Mouse (Mus musculus): ENCODE data around the gene Focad. TPM values are rescaled to one million over a fixed set of nuclear protein-coding genes. Genes with fewer than 3 reads are reported as not detected.

Focad gene
- polyA plus RNA-seq, 1 experiment from 2014 or later = 20.8 TPM

DNA sequence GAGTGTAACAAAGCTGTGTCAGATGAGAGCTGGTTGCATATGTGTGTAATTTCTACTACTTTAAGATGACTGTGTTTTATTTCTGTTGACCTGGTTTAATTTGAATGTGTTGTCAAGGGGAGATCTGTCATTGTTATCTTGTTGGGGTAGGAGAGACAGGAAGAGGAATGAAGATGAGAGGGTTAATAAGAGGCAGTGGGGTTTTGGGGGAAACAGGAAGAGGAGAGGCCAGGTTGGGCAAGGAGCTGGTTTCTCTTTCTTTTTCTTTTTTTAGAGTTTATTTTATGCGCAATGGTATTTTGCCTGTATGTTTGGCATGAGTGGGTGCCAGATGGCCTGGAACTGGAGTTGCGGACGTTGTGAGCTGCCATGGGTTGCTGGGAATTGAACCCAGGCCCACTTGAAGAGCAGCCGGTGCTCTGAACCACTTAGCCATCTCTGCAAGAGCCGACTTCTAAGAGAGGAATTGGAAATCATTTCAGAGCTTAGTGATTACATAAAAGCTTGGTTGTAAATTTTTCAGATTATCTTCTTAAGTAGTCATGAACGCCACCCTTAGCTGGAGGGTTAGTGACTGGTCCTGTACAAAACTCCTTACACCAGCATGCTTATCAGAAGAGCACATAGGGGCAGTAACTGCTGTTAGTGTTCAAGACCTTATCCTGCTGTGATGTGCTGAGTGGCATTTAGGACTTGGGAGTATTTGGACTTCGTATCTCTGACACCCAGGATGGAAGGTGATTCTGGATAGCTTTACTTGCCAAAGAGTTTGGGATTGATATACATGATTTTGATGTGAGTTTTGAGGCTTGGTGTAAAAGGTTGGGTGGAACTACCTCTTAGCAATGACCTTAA lies 72.8 kb downstream of the Focad start:
- H3K4me3 ChIP-seq (ENCODE audit: low read depth, low read length) = no peak overlapping the region
- WGBS = 80% methylated on average over 7 of the region's 7 CpGs

DNA sequence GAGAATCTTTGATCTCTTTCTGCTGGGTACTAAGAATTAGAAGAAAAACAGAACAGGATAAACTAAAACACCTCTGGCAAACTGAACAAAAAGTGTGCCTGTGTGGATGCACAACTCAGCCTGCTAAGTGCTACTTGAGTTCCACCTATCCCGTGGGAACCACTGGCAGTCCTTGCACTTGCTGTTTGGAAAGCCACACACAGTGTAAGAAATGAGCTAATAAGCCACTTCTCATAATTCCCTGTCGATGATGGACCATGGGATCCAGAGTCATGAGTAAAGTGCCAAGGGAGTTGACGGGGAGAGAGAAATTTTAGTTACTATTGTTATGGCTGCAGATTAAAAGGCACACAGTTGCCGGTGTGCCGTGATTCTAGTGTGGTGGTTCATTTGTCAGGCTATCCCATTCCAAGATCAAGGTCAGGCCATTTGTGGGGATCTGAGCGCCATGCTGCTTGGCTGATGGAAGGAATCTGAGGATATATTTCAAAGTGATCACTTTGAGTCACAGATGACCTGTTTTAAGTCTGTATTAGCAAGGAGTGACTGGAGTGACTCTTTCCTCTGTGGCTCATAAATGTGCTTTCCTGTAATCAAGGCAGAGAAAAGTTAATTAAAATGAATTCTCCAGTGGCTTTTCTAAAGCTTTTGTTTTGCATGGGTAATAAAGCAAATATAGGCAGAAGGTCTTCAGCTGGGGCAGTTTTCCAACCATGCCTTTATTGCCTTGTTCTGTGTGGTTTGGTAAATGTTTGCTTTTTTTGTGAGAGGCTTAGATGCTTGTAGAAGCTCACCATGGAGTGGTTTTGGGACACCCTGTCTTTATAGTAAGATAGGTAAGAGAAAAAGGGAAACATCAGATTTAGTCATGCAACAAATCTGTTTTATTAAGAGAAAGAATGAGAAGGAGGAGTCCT lies 80.9 kb downstream of the Focad start:
- Histone ChIP-seq H3K36me3 (ENCODE audit: insufficient read depth) (no peaks in the 10 kb centered on the region), H3K4me3 (ENCODE audit: low read depth, low read length) (no peak overlapping the region), H3K27me3 (ENCODE audit: insufficient read depth, low read length) (no peaks in the 10 kb centered on the region), H3K4me2 (no peak overlapping the region), H3K9me3 (ENCODE audit: low read depth, low read length) (no peaks in the 10 kb centered on the region), H3K4me1 (ENCODE audit: insufficient read depth) (no peaks in the 10 kb centered on the region), H3K27ac (ENCODE audit: low read depth) (no peak overlapping the region), H3K9ac (no peak overlapping the region)
- WGBS = 66% methylated on average over 6 of the region's 6 CpGs
- no peak for DNase-seq
- no peak for TF ChIP-seq CTCF (IDR thresholded peaks at IDR 0.05; ENCODE audit: low read depth)
- no peak for ATAC-seq (ENCODE audit: insufficient read depth)

More for the DNA sequence above, 72.8 kb downstream of the Focad start:
- Histone ChIP-seq H3K27me3 (ENCODE audit: insufficient read depth, low read length) (no peaks in the 10 kb centered on the region), H3K9ac (no peak overlapping the region), H3K27ac (ENCODE audit: low read depth) (no peak overlapping the region), H3K4me1 (ENCODE audit: insufficient read depth) (no peaks in the 10 kb centered on the region), H3K9me3 (ENCODE audit: low read depth, low read length) (no peaks in the 10 kb centered on the region), H3K4me2 (no peak overlapping the region), H3K36me3 (ENCODE audit: insufficient read depth) (no peaks in the 10 kb centered on the region)
- no peak for ATAC-seq (ENCODE audit: insufficient read depth)
- no peak for TF ChIP-seq CTCF (IDR thresholded peaks at IDR 0.05; ENCODE audit: low read depth)
- no peak for DNase-seq

DNA sequence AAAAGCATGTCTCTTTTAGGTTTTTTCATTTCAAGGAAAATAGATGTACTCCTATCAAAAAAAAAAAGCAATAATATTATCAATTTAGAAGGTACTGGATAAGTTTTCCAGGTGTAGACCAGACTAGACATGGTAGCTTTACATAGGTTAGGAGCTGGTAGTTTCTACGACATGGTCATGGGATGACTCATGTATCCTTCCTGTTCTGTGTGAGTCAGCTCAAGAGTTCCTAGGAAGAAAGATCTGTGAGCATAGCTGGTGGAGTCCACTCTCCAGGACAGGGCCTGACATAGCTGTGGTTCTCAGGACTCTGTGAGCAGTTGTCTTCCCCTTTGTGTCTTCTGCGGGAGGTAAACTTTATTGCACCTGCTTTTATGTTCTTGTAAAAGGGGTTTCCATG lies 84.9 kb downstream of the Focad start:
- WGBS = 85% methylated on average over 2 of the region's 2 CpGs
- H3K27me3 ChIP-seq (ENCODE audit: insufficient read depth, low read length) = no peaks in the 10 kb centered on the region

DNA sequence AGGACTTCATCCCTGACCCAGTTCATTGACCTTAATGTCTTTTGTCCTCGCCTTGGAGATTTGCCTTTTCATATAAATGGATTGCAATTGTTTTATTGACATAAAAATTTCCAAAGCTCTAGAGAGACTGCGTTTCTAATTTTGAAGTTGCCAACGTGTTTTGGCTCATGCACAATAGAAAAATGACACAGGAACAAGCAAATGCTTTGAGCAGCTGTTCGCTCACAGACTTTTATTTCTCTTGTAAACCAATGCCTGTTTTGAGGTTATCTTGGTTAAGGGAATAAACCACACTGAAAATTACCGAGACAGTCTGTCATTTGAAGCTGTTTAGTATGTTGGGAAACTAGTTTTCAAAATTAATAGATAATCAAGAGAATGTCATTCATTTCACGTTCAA lies 89.9 kb downstream of the Focad start:
- TF ChIP-seq CTCF (IDR thresholded peaks at IDR 0.05; ENCODE audit: low read depth) = no peak
- Histone ChIP-seq H3K4me3 (ENCODE audit: low read depth, low read length) (no peak overlapping the region), H3K9me3 (ENCODE audit: low read depth, low read length) (no peaks in the 10 kb centered on the region), H3K27me3 (ENCODE audit: insufficient read depth, low read length) (no peaks in the 10 kb centered on the region), H3K4me2 (no peak overlapping the region), H3K9ac (no peak overlapping the region), H3K27ac (ENCODE audit: low read depth) (no peak overlapping the region), H3K4me1 (ENCODE audit: insufficient read depth) (no peaks in the 10 kb centered on the region), H3K36me3 (ENCODE audit: insufficient read depth) (no peaks in the 10 kb centered on the region)
- ATAC-seq (ENCODE audit: insufficient read depth) (no peak), DNase-seq (no peak)
- 60% methylated on average over 6 of the region's 6 CpGs for WGBS

More for the DNA sequence above, 84.9 kb downstream of the Focad start:
- ATAC-seq (ENCODE audit: insufficient read depth) (no peak), DNase-seq (no peak)
- no peak for TF ChIP-seq CTCF (IDR thresholded peaks at IDR 0.05; ENCODE audit: low read depth)
- no peak overlapping the region for H3K27ac ChIP-seq (ENCODE audit: low read depth)
- H3K9me3 ChIP-seq (ENCODE audit: low read depth, low read length) = no peaks in the 10 kb centered on the region
- H3K36me3 ChIP-seq (ENCODE audit: insufficient read depth) = no peaks in the 10 kb centered on the region
- H3K4me3 ChIP-seq (ENCODE audit: low read depth, low read length) = no peak overlapping the region
- no peaks in the 10 kb centered on the region for H3K4me1 ChIP-seq (ENCODE audit: insufficient read depth)
- no peak overlapping the region for H3K4me2 ChIP-seq
- H3K9ac ChIP-seq = no peak overlapping the region

DNA sequence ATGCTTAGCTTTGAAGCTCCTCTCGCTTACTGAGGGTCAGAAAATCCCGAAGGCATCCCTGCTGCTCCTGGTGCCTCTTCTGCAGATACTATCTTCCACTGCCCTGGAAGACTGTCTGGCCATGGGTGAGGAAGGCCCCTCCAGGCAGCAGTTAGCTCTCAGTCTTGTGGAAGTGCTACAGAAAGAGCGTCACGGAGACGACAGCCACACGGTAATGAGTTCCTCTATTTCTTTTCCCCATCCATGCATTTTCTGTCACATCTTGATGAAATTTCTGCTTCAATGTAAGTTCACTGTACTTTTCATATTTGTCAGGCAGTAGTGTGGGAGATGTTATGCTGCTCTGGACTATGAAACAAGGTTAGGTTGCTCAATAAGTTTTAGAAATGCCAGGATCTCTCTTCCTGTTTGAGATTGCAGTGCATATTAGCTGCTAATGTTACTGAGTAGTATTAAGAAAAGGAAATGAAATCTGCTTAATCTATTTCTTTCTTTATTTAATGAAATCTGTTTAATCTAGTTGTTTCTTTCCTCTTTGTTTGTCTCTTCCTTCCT lies 91.5 kb downstream of the Focad start:
- ATAC-seq (ENCODE audit: insufficient read depth) = no peak
- no peaks in the 10 kb centered on the region for H3K36me3 ChIP-seq (ENCODE audit: insufficient read depth)
- H3K4me1 ChIP-seq (ENCODE audit: insufficient read depth) = no peaks in the 10 kb centered on the region
- TF ChIP-seq CTCF (IDR thresholded peaks at IDR 0.05; ENCODE audit: low read depth) = no peak
- no peak overlapping the region for H3K4me2 ChIP-seq
- 68% methylated on average over 6 of the region's 6 CpGs for WGBS
- no peaks in the 10 kb centered on the region for H3K27me3 ChIP-seq (ENCODE audit: insufficient read depth, low read length)
- H3K27ac ChIP-seq (ENCODE audit: low read depth) = no peak overlapping the region
- H3K9ac ChIP-seq = no peak overlapping the region
- no peak for DNase-seq
- H3K4me3 ChIP-seq (ENCODE audit: low read depth, low read length) = no peak overlapping the region
- no peaks in the 10 kb centered on the region for H3K9me3 ChIP-seq (ENCODE audit: low read depth, low read length)

DNA sequence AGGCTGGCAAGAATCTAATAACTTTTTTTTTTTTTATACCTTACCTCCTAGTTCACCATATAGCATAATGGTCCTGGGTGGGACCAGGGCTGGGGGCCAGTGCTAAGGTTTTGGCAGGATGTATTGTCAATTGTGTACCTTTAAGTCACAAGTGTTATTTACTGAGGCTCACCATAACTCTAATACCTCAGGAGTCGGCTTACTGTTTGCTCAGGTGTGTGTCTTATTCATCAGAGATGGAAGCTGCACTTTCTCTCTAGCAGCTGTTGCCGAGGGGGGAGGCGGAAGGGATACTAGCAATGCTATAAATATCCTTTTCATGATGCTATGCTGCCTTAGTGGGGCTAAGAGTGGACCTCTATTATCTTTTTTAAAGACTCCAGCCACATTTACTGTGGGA lies 93.2 kb downstream of the Focad start:
- DNase-seq (no peak), ATAC-seq (ENCODE audit: insufficient read depth) (peak; percentile 84)
- Histone ChIP-seq H3K9me3 (ENCODE audit: low read depth, low read length) (no peaks in the 10 kb centered on the region), H3K27me3 (ENCODE audit: insufficient read depth, low read length) (no peaks in the 10 kb centered on the region), H3K36me3 (ENCODE audit: insufficient read depth) (no peaks in the 10 kb centered on the region), H3K4me2 (no peak overlapping the region), H3K4me3 (ENCODE audit: low read depth, low read length) (no peak overlapping the region), H3K27ac (ENCODE audit: low read depth) (no peak overlapping the region), H3K4me1 (ENCODE audit: insufficient read depth) (no peaks in the 10 kb centered on the region), H3K9ac (no peak overlapping the region)
- TF ChIP-seq CTCF (IDR thresholded peaks at IDR 0.05; ENCODE audit: low read depth) = no peak
- 64% methylated on average over 3 of the region's 3 CpGs for WGBS

DNA sequence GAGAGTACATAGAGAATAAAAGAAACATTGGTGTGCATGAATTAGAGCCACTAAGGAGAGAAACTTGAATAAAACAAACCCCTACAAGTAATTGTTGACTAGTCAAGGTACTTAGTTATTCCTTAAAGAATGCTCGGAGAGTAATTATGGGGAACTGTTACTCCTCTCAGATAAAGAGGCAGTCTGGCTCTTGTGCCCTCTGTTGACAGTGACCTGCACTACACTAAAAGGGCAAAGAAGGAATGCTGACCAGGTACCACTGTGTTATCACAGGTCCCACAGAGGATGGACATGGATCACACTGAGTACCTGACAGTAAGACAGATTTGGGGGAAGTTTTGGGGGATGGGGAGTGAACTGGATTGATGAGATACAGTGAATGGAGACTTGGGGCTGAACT lies 95.1 kb downstream of the Focad start:
- no peaks in the 10 kb centered on the region for H3K4me1 ChIP-seq (ENCODE audit: insufficient read depth)
- H3K9ac ChIP-seq = no peak overlapping the region
- H3K27ac ChIP-seq (ENCODE audit: low read depth) = no peak overlapping the region
- H3K36me3 ChIP-seq (ENCODE audit: insufficient read depth) = no peaks in the 10 kb centered on the region
- no peak overlapping the region for H3K4me3 ChIP-seq (ENCODE audit: low read depth, low read length)
- ATAC-seq (ENCODE audit: insufficient read depth) (no peak), DNase-seq (no peak)
- H3K9me3 ChIP-seq (ENCODE audit: low read depth, low read length) = no peaks in the 10 kb centered on the region
- no peaks in the 10 kb centered on the region for H3K27me3 ChIP-seq (ENCODE audit: insufficient read depth, low read length)
- WGBS = 80% methylated on average over 1 of the region's 1 CpGs
- H3K4me2 ChIP-seq = no peak overlapping the region
- no peak for TF ChIP-seq CTCF (IDR thresholded peaks at IDR 0.05; ENCODE audit: low read depth)

Data from lung, embryonic 14.5 days (tissue).